Mouse (Mus musculus): ENCODE measurements at regions not wholly inside any gene's neighbourhood (a gene's known extent, or its start where the extent isn't known, plus 50 kb on each side); places are given as distances from the start of the nearest gene placed in this dataset.
"Not testable (repeated sequence)": the region's sequence is repeated elsewhere in the genome, so short reads cannot be mapped to it uniquely, and the experiment has no call there.

- Histone ChIP-seq H3K4me3 (ENCODE audit: insufficient read depth, low read length) (no peak overlapping the region), H3K4me1 (ENCODE audit: control insufficient read depth, insufficient read depth, low read length) (no peaks in the 10 kb centered on the region), H3K27ac (ENCODE audit: insufficient read depth, low read length) (no peak overlapping the region)
- TF ChIP-seq CTCF (IDR thresholded peaks at IDR 0.05; ENCODE audit: extremely low read depth, insufficient read depth, low read length) (no peak), POLR2A (IDR thresholded peaks at IDR 0.05; ENCODE audit: extremely low read depth, insufficient read depth, low read length) (no peak)
Measured at GRCm38 (mm10) chr12:32434506-32435002, 56.0 kb downstream of the Ccdc71l start.

DNA sequence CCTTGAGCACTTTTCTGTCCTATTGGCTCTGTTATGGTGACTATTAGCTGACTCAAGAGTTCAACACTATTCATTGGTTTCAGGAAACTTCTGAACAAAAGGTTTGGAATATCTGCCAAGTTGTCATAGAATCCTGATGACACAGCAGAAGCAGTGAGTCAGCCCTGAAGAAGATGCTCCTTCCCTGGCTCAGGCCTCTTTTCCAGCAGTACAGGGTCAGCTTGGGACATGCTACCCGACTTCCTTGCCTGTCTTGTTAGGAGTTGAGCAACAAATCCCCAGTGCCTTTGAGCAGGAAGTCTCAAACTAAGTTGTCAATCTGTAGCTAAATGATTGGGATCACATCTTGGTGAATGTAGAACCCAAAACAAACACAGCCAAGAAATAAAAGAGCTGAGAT, 56.6 kb downstream of the Ccdc71l start:
- Histone ChIP-seq H3K27ac (ENCODE audit: insufficient read depth, low read length) (no peak overlapping the region), H3K4me1 (ENCODE audit: control insufficient read depth, insufficient read depth, low read length) (no peaks in the 10 kb centered on the region)

DNA sequence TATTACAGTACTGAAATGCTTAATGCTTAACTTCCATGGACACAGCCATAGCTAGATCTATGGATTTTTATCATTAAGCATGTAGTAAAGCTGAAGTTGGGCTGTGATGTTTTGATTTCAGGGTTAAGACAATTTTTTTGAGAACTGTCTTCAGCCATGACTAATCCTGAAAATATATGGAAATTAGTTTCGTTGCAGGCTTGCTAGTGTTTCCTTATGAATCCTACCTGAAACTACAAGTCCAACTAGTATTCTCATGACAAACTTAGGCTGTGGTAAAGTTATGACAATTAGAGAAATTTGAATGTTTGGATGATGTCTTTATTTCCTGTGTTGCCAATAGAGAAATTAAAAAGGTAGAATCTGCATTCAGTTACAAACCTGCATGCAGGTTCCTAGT, 59.7 kb downstream of the Ccdc71l start:
- Histone ChIP-seq H3K4me3 (ENCODE audit: insufficient read depth, low read length) (no peak overlapping the region), H3K27ac (ENCODE audit: insufficient read depth, low read length) (no peak overlapping the region), H3K4me1 (ENCODE audit: control insufficient read depth, insufficient read depth, low read length) (no peaks in the 10 kb centered on the region)
- no peak for TF ChIP-seq CTCF (IDR thresholded peaks at IDR 0.05; ENCODE audit: extremely low read depth, insufficient read depth, low read length)
- no peak for TF ChIP-seq POLR2A (IDR thresholded peaks at IDR 0.05; ENCODE audit: extremely low read depth, insufficient read depth, low read length)

More for the DNA sequence above, 56.6 kb downstream of the Ccdc71l start:
- TF ChIP-seq POLR2A (IDR thresholded peaks at IDR 0.05; ENCODE audit: extremely low read depth, insufficient read depth, low read length), result no peak
- no peak for TF ChIP-seq CTCF (IDR thresholded peaks at IDR 0.05; ENCODE audit: extremely low read depth, insufficient read depth, low read length)
- H3K4me3 ChIP-seq (ENCODE audit: insufficient read depth, low read length), result no peak overlapping the region

DNA sequence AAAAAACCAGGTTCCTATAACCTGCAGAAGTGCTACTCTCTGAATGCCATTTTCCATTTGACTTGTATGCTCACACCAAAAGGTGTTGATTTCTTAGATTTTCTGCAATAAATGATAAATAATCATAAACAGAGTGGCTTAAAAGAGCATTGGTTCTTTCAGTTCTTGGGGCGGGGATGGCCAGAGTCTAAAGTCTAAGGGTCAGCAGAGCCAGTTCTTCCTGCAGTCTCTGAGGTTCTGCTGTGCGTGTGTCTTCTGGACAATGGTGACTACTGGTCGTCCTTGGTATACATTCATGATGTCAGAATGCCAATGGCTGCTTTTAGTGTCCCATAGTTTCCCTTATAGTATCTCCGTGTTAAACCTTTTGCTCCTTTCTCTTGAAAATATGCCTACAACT, 66.3 kb downstream of the Ccdc71l start:
- no peak for TF ChIP-seq CTCF (IDR thresholded peaks at IDR 0.05; ENCODE audit: extremely low read depth, insufficient read depth, low read length)
- no peak for TF ChIP-seq POLR2A (IDR thresholded peaks at IDR 0.05; ENCODE audit: extremely low read depth, insufficient read depth, low read length)
- Histone ChIP-seq H3K4me1 (ENCODE audit: control insufficient read depth, insufficient read depth, low read length) (no peaks in the 10 kb centered on the region), H3K4me3 (ENCODE audit: insufficient read depth, low read length) (no peak overlapping the region), H3K27ac (ENCODE audit: insufficient read depth, low read length) (no peak overlapping the region)

GRCm38 (mm10) chr12:32445874-32446273, 67.4 kb downstream of the Ccdc71l start:
- H3K27ac ChIP-seq (ENCODE audit: insufficient read depth, low read length), result no peak overlapping the region
- H3K4me1 ChIP-seq (ENCODE audit: control insufficient read depth, insufficient read depth, low read length), result no peaks in the 10 kb centered on the region
- TF ChIP-seq POLR2A (IDR thresholded peaks at IDR 0.05; ENCODE audit: extremely low read depth, insufficient read depth, low read length), result no peak
- no peak for TF ChIP-seq CTCF (IDR thresholded peaks at IDR 0.05; ENCODE audit: extremely low read depth, insufficient read depth, low read length)
- no peak overlapping the region for H3K4me3 ChIP-seq (ENCODE audit: insufficient read depth, low read length)

DNA sequence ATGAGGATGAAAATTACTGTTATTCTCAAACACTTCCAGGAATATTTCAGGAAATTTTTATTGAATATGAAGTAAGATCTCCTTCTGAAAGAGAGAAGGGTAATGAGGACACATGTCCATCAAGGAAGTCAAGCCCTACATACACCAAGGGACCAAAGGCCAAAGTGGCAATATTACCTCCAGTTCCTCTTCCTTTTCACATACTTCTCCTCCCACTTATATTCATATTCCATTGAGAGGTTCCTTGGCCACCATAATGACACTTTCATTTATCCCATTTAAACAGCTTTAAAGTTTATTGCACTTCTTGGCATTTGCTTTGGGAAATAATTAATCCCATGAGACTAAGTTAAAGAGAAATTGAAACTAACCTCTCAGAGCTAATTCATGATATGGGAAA, 70.9 kb downstream of the Ccdc71l start:
- H3K4me3 ChIP-seq (ENCODE audit: insufficient read depth, low read length), result no peak overlapping the region
- TF ChIP-seq POLR2A (IDR thresholded peaks at IDR 0.05; ENCODE audit: extremely low read depth, insufficient read depth, low read length) (no peak), CTCF (IDR thresholded peaks at IDR 0.05; ENCODE audit: extremely low read depth, insufficient read depth, low read length) (no peak)

DNA sequence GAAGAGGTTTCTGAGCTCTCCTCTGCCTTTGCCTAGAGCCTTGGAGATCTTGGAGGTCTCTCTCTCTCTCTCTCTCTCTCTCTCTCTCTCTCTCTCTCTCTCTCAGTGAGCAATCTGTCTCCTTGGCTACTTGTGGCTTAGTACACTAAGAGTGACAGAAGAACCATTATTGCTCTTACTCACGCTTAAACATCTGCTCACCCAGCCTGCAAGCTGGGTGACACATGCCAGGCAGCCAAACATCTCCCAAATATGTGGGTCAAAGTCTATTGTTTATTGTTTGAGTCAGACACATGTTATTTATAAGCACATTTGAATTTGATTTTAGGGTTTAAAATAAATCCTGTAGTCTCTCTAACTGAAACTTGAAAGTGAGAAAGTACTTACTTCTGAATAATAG, 72.7 kb downstream of the Ccdc71l start:
- TF ChIP-seq CTCF (IDR thresholded peaks at IDR 0.05; ENCODE audit: extremely low read depth, insufficient read depth, low read length), result no peak
- TF ChIP-seq POLR2A (IDR thresholded peaks at IDR 0.05; ENCODE audit: extremely low read depth, insufficient read depth, low read length), result no peak
- Histone ChIP-seq H3K4me1 (ENCODE audit: control insufficient read depth, insufficient read depth, low read length) (no peaks in the 10 kb centered on the region), H3K4me3 (ENCODE audit: insufficient read depth, low read length) (no peak overlapping the region), H3K27ac (ENCODE audit: insufficient read depth, low read length) (no peak overlapping the region)

More for the DNA sequence above, 70.9 kb downstream of the Ccdc71l start:
- no peaks in the 10 kb centered on the region for H3K4me1 ChIP-seq (ENCODE audit: control insufficient read depth, insufficient read depth, low read length)
- no peak overlapping the region for H3K27ac ChIP-seq (ENCODE audit: insufficient read depth, low read length)

DNA sequence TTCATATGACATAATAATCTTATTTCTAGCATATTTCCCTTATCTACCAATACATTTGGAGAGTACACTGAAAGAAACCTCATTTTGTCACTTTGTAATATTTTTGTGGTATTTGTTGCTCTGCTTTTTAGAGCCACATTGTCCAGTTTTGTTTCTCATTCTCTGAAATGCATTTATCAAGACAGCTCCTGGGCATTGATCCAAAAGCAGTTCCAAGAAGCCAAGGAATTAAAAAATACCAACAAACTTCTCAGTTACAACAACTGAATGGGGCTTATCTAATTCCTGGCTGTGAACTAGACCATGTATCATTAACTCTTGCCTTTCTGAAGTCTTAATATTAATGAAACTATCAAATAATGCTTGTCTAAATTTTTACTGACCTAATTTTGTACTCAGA, 76.3 kb downstream of the Ccdc71l start:
- Histone ChIP-seq H3K4me3 (ENCODE audit: insufficient read depth, low read length) (no peak overlapping the region), H3K27ac (ENCODE audit: insufficient read depth, low read length) (no peak overlapping the region)
- TF ChIP-seq CTCF (IDR thresholded peaks at IDR 0.05; ENCODE audit: extremely low read depth, insufficient read depth, low read length) (no peak), POLR2A (IDR thresholded peaks at IDR 0.05; ENCODE audit: extremely low read depth, insufficient read depth, low read length) (no peak)

GRCm38 (mm10) chr12:32455231-32455630, 76.7 kb downstream of the Ccdc71l start:
- not testable (repeated sequence) for H3K4me3 ChIP-seq (ENCODE audit: insufficient read depth, low read length); H3K4me1 ChIP-seq (ENCODE audit: control insufficient read depth, insufficient read depth, low read length); H3K27ac ChIP-seq (ENCODE audit: insufficient read depth, low read length)

More for the DNA sequence above, 76.3 kb downstream of the Ccdc71l start:
- no peaks in the 10 kb centered on the region for H3K4me1 ChIP-seq (ENCODE audit: control insufficient read depth, insufficient read depth, low read length)

- Histone ChIP-seq H3K4me3 (ENCODE audit: insufficient read depth, low read length) (no peak overlapping the region), H3K27ac (ENCODE audit: insufficient read depth, low read length) (no peak overlapping the region)
- TF ChIP-seq POLR2A (IDR thresholded peaks at IDR 0.05; ENCODE audit: extremely low read depth, insufficient read depth, low read length), result no peak
- no peak for TF ChIP-seq CTCF (IDR thresholded peaks at IDR 0.05; ENCODE audit: extremely low read depth, insufficient read depth, low read length)
Measured at GRCm38 (mm10) chr12:32455913-32456312, 77.4 kb downstream of the Ccdc71l start.

DNA sequence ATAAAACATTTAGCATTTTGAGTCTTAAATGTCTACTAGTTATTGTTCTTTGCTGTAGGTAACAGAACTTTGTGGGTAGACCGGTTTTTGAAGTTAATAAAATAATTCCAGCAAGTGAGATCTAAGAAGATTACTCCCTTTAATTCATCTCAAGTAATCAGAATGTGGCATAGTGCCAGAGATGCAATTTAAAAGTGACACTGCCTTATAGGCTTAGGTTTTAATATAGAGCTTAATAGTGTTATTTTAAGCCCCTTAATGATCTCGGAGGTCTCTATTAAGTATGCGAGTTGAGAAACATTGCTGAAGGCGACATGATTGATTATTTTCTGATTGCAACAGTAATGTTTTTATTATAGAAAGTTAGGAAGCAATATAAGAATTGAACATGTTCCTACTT, 78.3 kb downstream of the Ccdc71l start:
- no peak for TF ChIP-seq CTCF (IDR thresholded peaks at IDR 0.05; ENCODE audit: extremely low read depth, insufficient read depth, low read length)
- TF ChIP-seq POLR2A (IDR thresholded peaks at IDR 0.05; ENCODE audit: extremely low read depth, insufficient read depth, low read length), result no peak
- Histone ChIP-seq H3K4me3 (ENCODE audit: insufficient read depth, low read length) (no peak overlapping the region), H3K4me1 (ENCODE audit: control insufficient read depth, insufficient read depth, low read length) (no peaks in the 10 kb centered on the region), H3K27ac (ENCODE audit: insufficient read depth, low read length) (no peak overlapping the region)

More at GRCm38 (mm10) chr12:32455913-32456312, 77.4 kb downstream of the Ccdc71l start:
- H3K4me1 ChIP-seq (ENCODE audit: control insufficient read depth, insufficient read depth, low read length), result no peaks in the 10 kb centered on the region
